Mouse (Mus musculus) granulocyte monocyte progenitor cell, adult 5-6 weeks (primary cell): ENCODE results near the gene Rgs17. TPM values are rescaled to one million over a fixed set of nuclear protein-coding genes. Genes with fewer than 3 reads are reported as not detected.

Source experiments
- ATAC-seq: replicated peaks from 2 replicates; pipeline ENCODE4 v1.8.0; 2016; ENCODE audit warnings: mild to moderate bottlenecking, moderate TSS enrichment, inconsistent platforms; ENCODE audit not compliant: poor library complexity, severe bottlenecking
- total RNA-seq, 2 experiments: library from RNA; stranded (forward) in 1 of 2; stranded (reverse) in 1 of 2; fragments of 200-712, 200-1000 nt in 1 of 2; fragments of >200 nt in 1 of 2; fragmentation: Nextera tagmentation in 1 of 2; gene quantifications; 2 replicates each; pipeline ENCODE4 v1.2.3; 2014 to 2017

The Rgs17 gene
- total RNA-seq, 2 experiments from 2014 or later = not detected

DNA sequence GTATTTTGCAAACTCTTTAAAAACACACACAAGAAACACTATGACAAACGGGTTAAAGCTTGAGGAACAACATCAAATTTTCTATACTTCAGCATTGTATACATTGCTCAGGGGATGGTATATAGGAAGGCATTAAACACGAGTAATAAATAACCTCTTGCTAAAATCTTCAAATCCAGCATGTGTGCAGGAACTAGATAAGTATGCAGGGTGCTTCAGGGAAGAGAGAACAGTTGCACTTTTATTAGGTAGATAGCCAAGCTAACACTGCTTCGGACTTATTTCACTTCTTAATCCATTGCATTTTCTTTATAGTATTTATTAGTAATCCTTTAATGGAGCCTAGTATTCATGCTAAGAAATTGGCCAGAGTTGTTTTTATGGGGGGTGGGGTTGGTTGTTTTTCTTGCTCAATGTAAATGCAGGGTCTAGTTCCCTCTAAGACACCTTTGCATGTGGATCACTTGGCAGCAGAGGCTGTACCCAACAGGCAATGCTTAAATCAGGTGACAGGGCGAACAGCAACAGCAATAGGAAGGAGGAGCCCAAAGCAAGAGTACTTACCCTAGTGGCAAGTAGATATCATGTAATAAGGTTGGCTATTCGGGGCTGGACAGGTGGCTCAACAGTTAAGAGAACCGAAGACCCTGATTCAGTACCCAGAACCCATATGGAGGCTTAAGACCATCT lies 95.7 kb downstream of the Rgs17 start:
- no peak for ATAC-seq

GRCm38 (mm10) chr10:5824779-5825178 lies 97.4 kb downstream of the Rgs17 start:
- ATAC-seq = peak; percentile 38

DNA sequence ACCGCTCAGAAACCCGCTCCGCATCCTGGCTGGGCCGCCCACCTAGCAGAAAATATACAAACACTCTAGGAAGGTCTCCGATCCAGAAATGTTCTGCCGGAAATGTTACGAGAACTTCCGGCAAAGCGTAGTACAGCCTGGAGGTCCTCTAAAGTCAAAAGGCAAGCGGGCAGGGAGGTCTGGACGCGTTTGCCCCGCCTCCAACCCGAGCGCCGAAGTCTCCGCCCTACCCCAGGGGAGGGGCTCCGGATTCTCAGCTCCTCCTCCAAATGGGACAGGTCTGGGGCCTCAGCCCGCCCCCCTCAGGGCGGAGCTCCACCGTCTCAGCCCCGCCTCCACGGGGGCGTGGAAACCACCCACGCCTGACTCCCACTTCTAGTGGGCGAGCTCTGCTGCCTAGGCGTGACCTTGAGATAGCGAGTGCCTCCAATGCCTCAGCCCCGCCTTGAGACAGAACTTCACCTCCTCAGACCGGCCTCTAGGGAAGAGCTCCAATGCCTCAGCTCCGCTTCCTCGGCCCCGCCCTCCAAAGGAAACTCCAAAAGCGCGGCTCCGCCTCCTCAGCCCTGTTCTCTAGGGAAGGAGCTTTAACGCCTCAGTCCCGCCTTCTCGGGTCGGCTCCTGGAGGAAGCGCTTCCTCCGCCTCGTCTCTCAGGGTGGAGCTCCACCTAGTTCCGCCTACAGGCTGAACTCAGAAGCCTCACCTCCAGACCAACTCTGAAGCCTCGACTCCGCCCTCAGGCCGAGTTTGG lies 98.3 kb downstream of the Rgs17 start, which contains the start of gene Mtrf1l:
Mtrf1l (minus strand) TSS at position 171 of the 752 bp plus-strand sequence.
- ATAC-seq = peak; percentile 84

- no peak for ATAC-seq
Measured at GRCm38 (mm10) chr10:5823291-5823739, 98.9 kb downstream of the Rgs17 start.

DNA sequence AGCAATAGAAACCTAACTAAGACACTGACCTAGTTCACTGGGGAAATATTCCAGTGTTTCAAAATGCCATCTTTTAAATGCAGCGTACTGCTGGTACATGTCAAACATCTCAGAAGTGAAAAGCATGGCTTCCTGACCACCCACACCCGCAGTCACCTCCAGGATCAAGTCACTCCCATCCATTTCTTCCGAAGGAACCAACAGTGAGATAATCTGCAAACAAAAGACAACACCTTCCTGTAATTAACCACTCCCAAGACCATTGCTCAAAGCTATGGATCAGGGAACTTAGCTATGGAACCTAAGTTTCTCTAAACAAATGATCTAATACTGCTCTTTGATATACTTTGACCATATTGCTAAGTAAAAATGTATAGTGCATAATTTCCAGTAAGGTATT lies 103.4 kb downstream of the Rgs17 start:
- no peak for ATAC-seq

- ATAC-seq = peak; percentile 82
Measured at GRCm38 (mm10) chr10:5815968-5816367, 106.2 kb downstream of the Rgs17 start.

DNA sequence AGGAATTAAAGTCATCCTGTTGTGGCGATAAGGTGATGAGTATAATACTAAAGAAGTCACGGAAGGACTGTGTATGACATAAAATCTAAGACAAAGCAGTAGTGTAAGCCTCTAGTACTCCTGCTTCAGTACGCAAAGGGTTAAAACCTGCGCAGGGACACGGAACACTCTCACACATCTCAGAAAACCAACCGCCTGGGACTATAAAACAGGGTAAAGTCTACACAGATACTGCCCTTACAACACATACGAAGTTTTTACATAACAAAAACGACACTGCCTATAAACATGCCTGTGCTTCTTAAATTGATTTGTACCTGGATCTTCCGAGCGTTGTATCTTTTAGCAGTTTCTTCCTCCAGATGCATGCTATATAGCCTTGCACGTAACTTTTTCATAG lies 108.5 kb downstream of the Rgs17 start:
- no peak for ATAC-seq

DNA sequence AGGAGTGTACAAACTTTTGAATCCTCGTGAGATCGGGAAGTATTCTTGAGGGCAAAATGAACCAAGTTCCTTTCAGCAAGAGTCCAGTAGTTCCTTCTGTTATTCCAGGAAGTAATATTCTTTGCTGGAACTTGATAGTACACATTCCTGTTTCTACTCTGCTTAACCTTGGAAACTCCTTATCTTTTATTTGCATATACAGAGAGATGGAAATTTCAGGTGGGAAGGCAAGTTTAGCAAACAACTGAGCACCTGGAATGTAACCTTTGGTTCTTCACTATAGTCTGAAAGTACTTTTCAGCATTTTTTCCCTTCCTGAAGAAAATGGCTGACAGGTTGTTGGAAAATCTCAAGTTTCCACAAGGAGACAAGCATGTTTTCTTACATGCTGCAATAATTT lies 114.5 kb downstream of the Rgs17 start:
- no peak for ATAC-seq

DNA sequence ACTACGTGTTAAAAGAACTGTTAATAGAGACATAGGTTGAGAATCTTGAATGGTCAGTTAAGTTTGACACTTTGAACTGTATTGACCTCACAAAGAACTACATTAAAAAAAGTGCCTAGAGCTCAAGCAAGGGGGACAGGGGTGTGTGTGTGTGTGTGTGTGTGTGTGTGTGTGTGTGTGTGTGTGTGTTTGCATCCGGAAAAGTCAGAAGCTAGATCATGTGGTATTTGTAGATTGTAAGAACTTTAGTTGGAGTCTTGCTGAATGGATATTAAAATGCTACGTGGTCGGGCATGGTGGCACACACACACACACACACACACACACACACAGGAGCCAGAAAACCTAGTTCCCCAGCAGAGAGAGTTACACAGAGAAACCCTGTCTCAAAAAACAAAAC lies 115.2 kb downstream of the Rgs17 start:
- no peak for ATAC-seq

GRCm38 (mm10) chr10:5806416-5806815 lies 115.8 kb downstream of the Rgs17 start:
- no peak for ATAC-seq

- ATAC-seq = peak; percentile 76
Measured at GRCm38 (mm10) chr10:5805731-5806307, 116.4 kb downstream of the Rgs17 start.

- ATAC-seq = peak; percentile 81
Measured at GRCm38 (mm10) chr10:5805243-5805730, 116.9 kb downstream of the Rgs17 start, which contains the start of gene Fbxo5. Gene Fbxo5 (minus strand): TSS chr10:5805600.

DNA sequence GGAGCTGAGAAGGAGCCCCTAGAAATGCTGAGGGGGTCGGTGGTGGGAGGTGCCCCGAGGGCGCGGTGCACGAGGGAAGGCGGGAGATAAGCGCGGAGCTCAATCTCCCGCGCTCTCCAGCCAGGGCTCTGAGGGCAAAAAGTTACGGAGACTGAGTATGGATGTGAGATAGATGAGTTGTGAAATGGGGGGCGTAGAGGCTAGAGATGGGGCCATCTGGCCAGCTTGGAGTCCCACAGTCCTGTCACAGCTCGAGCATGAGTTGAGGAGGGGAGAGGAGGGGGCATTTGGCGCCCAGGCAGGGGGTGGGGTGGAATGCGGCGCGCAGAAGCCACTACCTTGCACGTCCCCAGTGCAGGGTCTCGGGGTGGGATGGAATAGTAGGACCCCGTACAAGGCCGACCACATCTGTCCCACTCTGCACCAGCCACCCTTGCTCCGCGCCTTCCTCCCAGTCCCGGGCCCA lies 117.5 kb downstream of the Rgs17 start:
- ATAC-seq = peak; percentile 3

GRCm38 (mm10) chr10:5803739-5804138 lies 118.5 kb downstream of the Rgs17 start:
- no peak for ATAC-seq

GRCm38 (mm10) chr10:5802866-5803265 lies 119.3 kb downstream of the Rgs17 start:
- no peak for ATAC-seq

DNA sequence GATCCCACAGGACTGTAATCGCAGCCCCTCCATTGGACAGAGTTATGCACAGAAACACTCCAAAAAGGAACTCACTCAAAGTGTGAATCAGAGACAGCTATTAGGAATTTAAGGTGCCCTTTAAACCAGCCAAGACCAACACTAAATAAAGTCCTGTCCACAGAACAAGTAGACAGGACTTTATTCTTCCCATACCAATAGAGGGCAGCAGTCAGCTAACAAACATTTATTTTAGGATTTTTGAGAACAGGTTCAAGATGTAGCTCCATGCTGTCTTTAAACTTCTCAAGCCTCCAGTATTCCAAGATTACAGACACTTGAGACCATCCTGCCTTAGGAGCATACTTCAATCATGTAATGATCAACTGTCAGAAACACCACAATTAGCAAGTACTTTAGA lies 121.7 kb downstream of the Rgs17 start:
- ATAC-seq = no peak

DNA sequence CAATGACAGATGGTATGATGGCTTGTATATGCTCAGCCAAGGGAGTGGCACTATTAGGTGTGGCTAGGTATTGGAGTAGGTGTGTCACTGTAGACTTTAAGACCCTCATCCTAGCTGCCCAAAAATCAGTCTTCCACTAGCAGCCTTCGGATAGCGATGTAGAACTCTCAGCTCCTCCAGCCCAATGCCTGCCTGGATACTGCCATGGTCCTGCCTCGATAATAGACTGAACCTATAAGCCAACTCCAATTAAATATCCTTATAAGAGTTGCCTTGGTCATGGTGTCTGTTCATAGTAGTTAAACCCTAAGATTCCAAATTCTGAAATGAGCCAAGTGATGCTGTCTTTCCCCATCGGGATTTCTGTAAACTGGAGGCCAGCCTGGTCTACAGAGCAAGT lies 124.1 kb downstream of the Rgs17 start:
- no peak for ATAC-seq

GRCm38 (mm10) chr10:5790657-5791056 lies 131.5 kb downstream of the Rgs17 start:
- 0 out of 2 replicates have a peak, but pooled peaks have one; percentile 40 for ATAC-seq

- ATAC-seq = peak; percentile 73
Measured at GRCm38 (mm10) chr10:5786923-5787322, 135.3 kb downstream of the Rgs17 start.
